Comparison of ENCODE assay signal across 23 mouse cellular contexts in genomic region chr10:105377711-105378110, GRCm38 (mm10).
"Had no signal": no experiment of that assay in that cellular context is flagged by ENCODE, and none has a peak within 500 bp of the region (broad histone marks: within the 10 kb centered on the region; RNA-seq: fewer than 3 reads in every experiment).

No protein-coding gene starts in this region.

- DNase-seq: kidney, postnatal 25 days; layer of hippocampus, adult 9-11 months; left cerebral cortex, postnatal 4 days; liver, postnatal 0 days; lung, embryonic 14.5 days; right cerebral cortex, adult 18-20 months; right cerebral cortex, postnatal 14 days; right cerebral cortex, postnatal 4 days; thymus, postnatal 25 days had no signal

- H3K4me2 ChIP-seq: limb, embryonic 12.5 days; limb, embryonic 15.5 days; liver, embryonic 11.5 days; lung, embryonic 14.5 days; midbrain, embryonic 12.5 days; midbrain, embryonic 15.5 days; neural tube, embryonic 12.5 days; neural tube, embryonic 15.5 days had no signal

- H3K9me3 ChIP-seq: limb, embryonic 15.5 days; midbrain, embryonic 15.5 days; neural tube, embryonic 12.5 days; neural tube, embryonic 15.5 days had no signal

- H3K4me3 ChIP-seq: layer of hippocampus, adult 2 months; left cerebral cortex, adult 2 months; limb, embryonic 12.5 days; limb, embryonic 15.5 days; midbrain, embryonic 12.5 days; midbrain, embryonic 15.5 days; neural tube, embryonic 12.5 days; neural tube, embryonic 15.5 days had no signal

- H3K36me3 ChIP-seq: limb, embryonic 12.5 days; limb, embryonic 15.5 days; midbrain, embryonic 12.5 days; midbrain, embryonic 15.5 days; neural tube, embryonic 12.5 days; neural tube, embryonic 15.5 days had no signal

- H3K27ac ChIP-seq: kidney, postnatal 0 days; layer of hippocampus, adult 2 months; left cerebral cortex, adult 2 months; limb, embryonic 12.5 days; limb, embryonic 15.5 days; liver, embryonic 14.5 days; macrophage; midbrain, embryonic 12.5 days; midbrain, embryonic 15.5 days; neural tube, embryonic 12.5 days; neural tube, embryonic 15.5 days; stomach, postnatal 0 days had no signal

- H3K4me1 ChIP-seq: limb, embryonic 15.5 days had no signal

- H3K27me3 ChIP-seq: limb, embryonic 12.5 days; limb, embryonic 15.5 days; midbrain, embryonic 12.5 days; midbrain, embryonic 15.5 days; neural tube, embryonic 12.5 days; neural tube, embryonic 15.5 days had no signal

- ATAC-seq: liver, postnatal 0 days; lung, postnatal 0 days; midbrain, embryonic 15.5 days had no signal

- H3K9ac ChIP-seq: limb, embryonic 12.5 days; limb, embryonic 15.5 days; liver, embryonic 14.5 days; liver, postnatal 0 days; lung, embryonic 14.5 days; midbrain, embryonic 12.5 days; midbrain, embryonic 15.5 days; neural tube, embryonic 12.5 days; neural tube, embryonic 15.5 days had no signal
